11 mouse cellular contexts compared by ENCODE assay signal in the genomic region with DNA sequence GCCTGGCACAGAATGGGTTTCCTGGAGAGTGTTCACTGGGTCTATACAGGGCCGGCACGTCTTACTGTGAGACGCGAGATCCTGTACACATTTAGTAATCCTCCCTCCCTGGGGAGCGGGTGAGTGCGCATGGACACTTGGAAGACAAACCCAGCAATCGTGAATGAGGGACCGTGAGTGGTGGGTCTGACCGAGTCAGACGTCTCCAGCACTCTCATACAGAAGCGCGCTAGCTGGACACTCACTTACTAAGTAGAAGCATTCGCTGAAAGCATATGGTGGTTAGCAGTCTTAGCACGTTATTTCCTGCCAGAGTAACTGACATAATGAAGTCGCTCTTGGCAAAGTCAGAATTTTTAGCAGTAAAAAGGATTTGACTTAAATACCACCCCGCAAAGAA.
DNase-seq lines count a peak whose midpoint lies in the region; ATAC-seq and TF ChIP-seq lines count a peak whose summit lies in the region.
"Had no signal": no experiment of that assay in that cellular context is flagged by ENCODE, and none has a peak within 500 bp of the region (broad histone marks: within the 10 kb centered on the region; RNA-seq: fewer than 3 reads in every experiment).

No protein-coding gene starts in this region.

- H3K9ac ChIP-seq in hindbrain, postnatal 0 days (replicated peaks; ENCODE audit: low read length): peak overlapping the region; percentile 28; the same call in 1 of the 2 replicates

- WGBS in hindbrain, postnatal 0 days: 40% methylated on average over 16 of the region's 16 CpGs

- ATAC-seq in hindbrain, postnatal 0 days: peak; percentile 57
- ATAC-seq in monocyte, adult 5-6 weeks (replicated peaks; ENCODE audit: insufficient number of reproducible peaks, low FRiP score, low TSS enrichment, poor library complexity, severe bottlenecking): no peak

- peak overlapping the region; percentile 10; the same call in 1 of the 2 replicates for H3K4me3 ChIP-seq in layer of hippocampus, adult 2 months
- H3K4me3 ChIP-seq in cortical plate, adult 2 months (ENCODE audit: insufficient read depth, low read length): 0 out of 2 replicates have a peak overlapping the region, but pooled peaks have one; percentile 5
- no peak overlapping the region for H3K4me3 ChIP-seq in hindbrain, postnatal 0 days (ENCODE audit: low read length)

- peak in 1 of 2 experiments; percentile 45 for DNase-seq in layer of hippocampus, adult 2 months (ENCODE audit: low spot score in 2 of 2)
- DNase-seq in layer of hippocampus, adult 9-10 months (ENCODE audit: low spot score): no peak
- peak; percentile 63 for DNase-seq in hindbrain, postnatal 0 days (ENCODE audit: low spot score)
- DNase-seq in right cerebral cortex, adult 2 months (ENCODE audit: low spot score in 2 of 2): peak; percentile 45 to 61
- DNase-seq in kidney, adult 11 months: no peak
- DNase-seq: adrenal gland, postnatal 36 days; lung, postnatal 14 days had no signal

- peaks cover 28% of the 10 kb centered on the region for H3K4me1 ChIP-seq in cortical plate, adult 2 months (ENCODE audit: control insufficient read depth, insufficient read depth, low read length)
- peaks cover 26% of the 10 kb centered on the region for H3K4me1 ChIP-seq in hindbrain, postnatal 0 days (ENCODE audit: insufficient read depth, low read length)

- H3K36me3 ChIP-seq in hindbrain, postnatal 0 days (ENCODE audit: insufficient read depth, low read length): no peaks in the 10 kb centered on the region

- TF ChIP-seq CTCF in layer of hippocampus, adult 2 months (conservative IDR thresholded peaks at IDR 0.05): no peak
- no peak for TF ChIP-seq CTCF in cortical plate, adult 2 months (IDR thresholded peaks at IDR 0.05; ENCODE audit: extremely low read depth, insufficient read depth, low read length)
- no peak for TF ChIP-seq CTCF in hindbrain, postnatal 0 days (IDR thresholded peaks at IDR 0.05; ENCODE audit: low read depth)

- no peak for TF ChIP-seq POLR2A in cortical plate, adult 2 months (IDR thresholded peaks at IDR 0.05; ENCODE audit: extremely low read depth, insufficient read depth, low read length)

- H3K27me3 ChIP-seq in hindbrain, postnatal 0 days (ENCODE audit: insufficient read depth, low read length): no peaks in the 10 kb centered on the region

- H3K4me2 ChIP-seq in hindbrain, postnatal 0 days (ENCODE audit: low read depth, low read length): peak overlapping the region; percentile 43
- H3K4me2 ChIP-seq: heart, embryonic 11.5 days had no signal

- peak overlapping the region; percentile 73 for H3K27ac ChIP-seq in layer of hippocampus, adult 2 months
- H3K27ac ChIP-seq in cortical plate, adult 2 months (ENCODE audit: insufficient read depth, low read length): peak overlapping the region; percentile 89; the same call in 1 of the 2 replicates
- peak overlapping the region; percentile 51; the same call in 1 of the 2 replicates for H3K27ac ChIP-seq in hindbrain, postnatal 0 days
- H3K27ac ChIP-seq: kidney, postnatal 0 days had no signal

- no peaks in the 10 kb centered on the region for H3K9me3 ChIP-seq in hindbrain, postnatal 0 days (ENCODE audit: low read length)

Comparison
In these comparisons a context has a peak if more than half of its experiments do, and no peak if none do; other contexts are left out.
1. DNase-seq: peak in hindbrain, postnatal 0 days (single experiment) and right cerebral cortex, adult 2 months (2 of 2); none in layer of hippocampus, adult 9-10 months (single experiment) and kidney, adult 11 months (single experiment).
2. Peak in every context shown above with its lines, with median percentiles within 50 percentile points of each other: H3K27ac ChIP-seq.